Mouse (Mus musculus) embryonic facial prominence, embryonic 11.5 days (tissue): ENCODE results near the gene Slc8b1. TPM values are rescaled to one million over a fixed set of nuclear protein-coding genes. Genes with fewer than 3 reads are reported as not detected.

Experiments used
- ATAC-seq: fragments of 200-750 bp; cut with Nextera tagmentation; replicated peaks from 2 replicates; pipeline ENCODE4 v1.8.0; 2017; ENCODE audit warnings: low read depth; ENCODE audit not compliant: insufficient number of reproducible peaks, low FRiP score, low TSS enrichment
- DNase-seq: peaks from one replicate; pipeline ENCODE4 v3.0.0-alpha.2; 2015; ENCODE audit warnings: low spot score
- H3K27ac ChIP-seq: fragments of 300-500 bp; sonication (generic); replicated peaks from 2 replicates; pipeline ENCODE4 v1.5.1; 2014; ENCODE audit warnings: mild to moderate bottlenecking, low read depth, low read length, control low read depth
- H3K27me3 ChIP-seq: fragments of 300-500 bp; sonication (generic); 2 replicates; pipeline ENCODE4 v1.6.1; 2014; ENCODE audit warnings: mild to moderate bottlenecking, low read length, moderate library complexity, mixed read lengths; ENCODE audit not compliant: control insufficient read depth, insufficient read depth
- H3K36me3 ChIP-seq: fragments of 300-500 bp; sonication (generic); replicated peaks from 2 replicates; pipeline ENCODE4 v1.6.1; 2014; ENCODE audit warnings: low read depth, mild to moderate bottlenecking, low read length, moderate library complexity, mixed read lengths; ENCODE audit not compliant: control insufficient read depth, insufficient read depth
- H3K4me1 ChIP-seq: fragments of 300-500 bp; sonication (generic); 2 replicates; pipeline ENCODE4 v1.6.1; 2014; ENCODE audit warnings: low read length, mixed read lengths; ENCODE audit not compliant: control insufficient read depth, insufficient read depth
- H3K4me2 ChIP-seq: fragments of 300-500 bp; sonication (generic); 2 replicates; pipeline ENCODE4 v1.6.1; 2014; ENCODE audit warnings: low read depth, mild to moderate bottlenecking, control low read depth, low read length, moderate library complexity
- H3K4me3 ChIP-seq: fragments of 300-500 bp; sonication (generic); 2 replicates; pipeline ENCODE4 v1.5.1; 2014; ENCODE audit warnings: low read depth, low read length, control low read depth
- H3K9ac ChIP-seq: fragments of 300-500 bp; sonication (generic); replicated peaks from 2 replicates; pipeline ENCODE4 v1.6.1; 2014; ENCODE audit warnings: mild to moderate bottlenecking, control low read depth, low read length
- H3K9me3 ChIP-seq: fragments of 300-500 bp; sonication (generic); replicated peaks from 2 replicates; pipeline ENCODE4 v1.6.1; 2016; ENCODE audit warnings: mild to moderate bottlenecking, low read length, inconsistent platforms, mixed read lengths; ENCODE audit not compliant: control insufficient read depth
- WGBS: fragments of 180-500 bp; shearing (Covaris S2); extraction: QIAGEN DNeasy Blood & Tissue Kit; methylation state at CpG from one replicate; pipeline ENCODE4 v1.1.7; 2014; 5-methylcytosine and 5-hydroxymethylcytosine counted together
- polyA plus RNA-seq: library from polyadenylated mRNA; unstranded; fragments of >200 nt; fragmentation: Nextera tagmentation; extraction: Ambion mirVana; gene quantifications from 2 replicates; pipeline ENCODE4 v1.2.1, GENCODE M21; 2014

Slc8b1 gene
- polyA plus RNA-seq, 1 experiment from 2014 or later = 1.8 TPM

DNA sequence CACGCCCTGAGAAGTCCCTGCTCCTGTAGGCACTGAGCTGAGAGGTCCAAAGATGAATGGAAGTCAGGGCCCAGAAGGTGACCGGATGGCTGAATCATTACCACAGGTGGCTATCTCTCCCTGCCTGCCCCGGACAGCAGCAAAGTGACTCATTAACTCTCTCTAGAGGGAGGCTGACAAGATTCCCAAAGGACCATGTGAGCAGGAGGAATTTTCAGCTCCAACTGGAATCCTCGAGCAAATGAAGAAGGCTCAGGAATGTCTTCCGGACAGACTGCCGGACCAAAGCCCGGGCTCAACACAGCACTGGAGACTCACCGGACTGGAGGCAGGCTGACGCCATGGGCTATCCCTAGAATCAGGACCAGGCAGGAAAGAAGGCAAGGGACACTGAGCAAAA, 71.0 kb downstream of the Slc8b1 start:
- H3K27me3 ChIP-seq = no peaks in the 10 kb centered on the region
- ATAC-seq (no peak), DNase-seq (no peak)
- no peaks in the 10 kb centered on the region for H3K9me3 ChIP-seq
- H3K4me2 ChIP-seq = no peak overlapping the region
- 85% methylated on average over 9 of the region's 9 CpGs for whole genome bisulfite sequencing
- H3K9ac ChIP-seq = no peak overlapping the region
- no peak overlapping the region for H3K27ac ChIP-seq
- no peaks in the 10 kb centered on the region for H3K36me3 ChIP-seq
- H3K4me1 ChIP-seq = peaks cover 12% of the 10 kb centered on the region
- H3K4me3 ChIP-seq = no peak overlapping the region

DNA sequence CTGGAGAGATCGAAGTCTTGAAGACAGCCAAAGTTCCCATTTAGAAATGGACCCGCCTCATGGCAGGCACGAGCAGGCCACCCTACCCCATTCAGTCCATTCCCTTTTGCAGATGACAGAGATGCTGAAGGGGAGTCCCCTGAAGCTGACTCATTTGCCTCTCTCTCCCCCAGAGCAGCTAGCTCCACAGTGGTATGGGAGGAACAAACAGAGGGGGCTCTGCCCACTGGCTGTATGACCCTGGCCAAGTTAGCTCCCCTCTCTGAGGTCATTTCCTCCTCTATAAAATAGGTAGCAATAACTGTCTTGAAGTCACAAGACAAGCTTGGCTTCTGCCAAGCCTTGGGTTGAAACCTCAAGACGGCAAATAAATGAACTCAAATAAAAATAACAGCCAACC, 72.5 kb downstream of the Slc8b1 start:
- Histone ChIP-seq H3K36me3 (no peaks in the 10 kb centered on the region), H3K4me1 (peaks cover 11% of the 10 kb centered on the region), H3K4me2 (no peak overlapping the region), H3K9ac (no peak overlapping the region), H3K27me3 (no peaks in the 10 kb centered on the region), H3K4me3 (no peak overlapping the region), H3K27ac (no peak overlapping the region), H3K9me3 (no peaks in the 10 kb centered on the region)
- no peak for DNase-seq
- WGBS = 88% methylated on average over 4 of the region's 4 CpGs
- ATAC-seq = no peak

Other genes with a start within 250 kb of the Slc8b1 start
- gene Lhx5, start 79.5 kb upstream of the Slc8b1 start, polyA plus RNA-seq = 1.5 and 2.9 TPM in 2 replicates
- gene Sdsl, start 38.4 kb upstream of the Slc8b1 start, polyA plus RNA-seq = 3.6 and 4.9 TPM in 2 replicates
- not detected in 2 replicates for gene Sds, start 34.6 kb upstream of the Slc8b1 start, polyA plus RNA-seq
- 20.9 and 25.3 TPM in 2 replicates for gene Plbd2, start 7.5 kb upstream of the Slc8b1 start, polyA plus RNA-seq
- gene Tpcn1, start 77.5 kb downstream of the Slc8b1 start, polyA plus RNA-seq = 9.6 and 11.2 TPM in 2 replicates
- 0.31 and 0.55 TPM in 2 replicates for gene Iqcd, start 77.8 kb downstream of the Slc8b1 start, polyA plus RNA-seq
- 8.3 and 8.8 TPM in 2 replicates for gene Rita1, start 101.4 kb downstream of the Slc8b1 start, polyA plus RNA-seq
- 28.9 and 29.7 TPM in 2 replicates for gene Ddx54, start 101.6 kb downstream of the Slc8b1 start, polyA plus RNA-seq
- not detected in 2 replicates for gene Cfap73, start 123.1 kb downstream of the Slc8b1 start, polyA plus RNA-seq
- 0.34 TPM in 1 of 2 replicates, not detected in the other for gene Rasal1, start 137.6 kb downstream of the Slc8b1 start, polyA plus RNA-seq
- gene Dtx1, start 200.8 kb downstream of the Slc8b1 start, polyA plus RNA-seq = 3.3 TPM in 2 replicates
- gene Oas2, start 238.7 kb downstream of the Slc8b1 start, polyA plus RNA-seq = 0.17 and 0.43 TPM in 2 replicates